Mouse (Mus musculus) CD8-positive naive resting alpha-beta T cell, adult 2 months (primary cell): ENCODE results near the gene Rbfox3.

Source experiments
- DNase-seq, 2 experiments: peaks; one replicate each; pipeline ENCODE4 v3.0.0; 2022; ENCODE audit warnings: low read depth in 2 of 2, low spot score in 2 of 2

Rbfox3 gene

GRCm38 (mm10) chr11:118767411-118767810 lies 144.0 kb downstream of the Rbfox3 start:
- no peak for DNase-seq

- DNase-seq = no peak
Measured at GRCm38 (mm10) chr11:118760296-118760988, 151.0 kb downstream of the Rbfox3 start.

DNA sequence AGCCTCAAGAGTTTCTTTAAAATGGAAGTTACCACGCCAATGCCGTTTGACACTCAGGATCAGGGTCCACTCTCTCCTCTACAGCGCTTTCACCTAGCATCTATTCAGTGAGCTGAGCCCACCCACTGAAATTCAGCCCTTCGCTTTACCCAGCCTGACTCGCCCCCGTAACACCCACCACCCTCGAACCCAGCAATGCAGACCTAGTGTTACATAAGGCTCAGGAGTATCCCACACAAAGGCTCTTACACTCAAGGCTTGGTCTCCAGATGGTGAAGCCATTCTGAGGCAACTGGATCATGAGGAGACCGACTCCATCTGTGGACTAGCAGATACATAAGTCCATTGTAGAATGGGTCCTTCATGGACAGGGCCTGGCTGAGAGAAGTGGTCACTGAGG lies 152.2 kb downstream of the Rbfox3 start:
- no peak for DNase-seq

DNA sequence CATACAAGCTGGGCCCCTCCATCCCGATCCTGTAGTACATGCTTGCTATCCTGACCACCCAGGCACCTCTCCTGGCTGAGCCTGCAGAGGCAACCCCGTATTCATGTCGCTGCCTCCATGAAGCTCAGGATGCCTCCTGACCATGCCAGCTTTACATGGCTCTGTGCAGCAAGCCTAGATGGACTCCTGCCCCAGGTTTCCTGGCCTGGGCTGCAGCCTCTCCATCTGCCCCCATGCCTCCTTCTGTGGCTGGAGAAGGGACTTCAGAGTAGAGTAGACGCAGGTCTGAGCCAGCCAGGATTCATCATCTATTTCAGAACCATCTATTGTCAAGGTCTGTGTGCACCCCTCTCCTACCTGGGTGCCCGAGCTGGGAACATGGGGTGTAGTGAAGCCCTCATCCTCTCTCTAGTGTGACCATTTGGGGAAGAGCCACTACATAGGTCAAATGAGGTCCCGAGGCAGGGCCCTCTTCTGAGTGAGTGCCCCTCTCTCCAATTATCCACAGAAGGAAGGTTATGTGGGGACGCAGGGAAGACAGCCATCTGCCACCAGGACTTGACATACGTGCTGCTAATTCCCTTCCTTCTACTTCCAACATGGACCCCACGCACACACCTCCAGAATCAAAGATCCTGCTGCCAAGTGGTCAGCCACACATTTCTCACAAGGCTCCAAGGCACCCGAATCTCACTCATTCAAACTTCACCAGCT lies 153.0 kb downstream of the Rbfox3 start:
- no peak for DNase-seq

DNA sequence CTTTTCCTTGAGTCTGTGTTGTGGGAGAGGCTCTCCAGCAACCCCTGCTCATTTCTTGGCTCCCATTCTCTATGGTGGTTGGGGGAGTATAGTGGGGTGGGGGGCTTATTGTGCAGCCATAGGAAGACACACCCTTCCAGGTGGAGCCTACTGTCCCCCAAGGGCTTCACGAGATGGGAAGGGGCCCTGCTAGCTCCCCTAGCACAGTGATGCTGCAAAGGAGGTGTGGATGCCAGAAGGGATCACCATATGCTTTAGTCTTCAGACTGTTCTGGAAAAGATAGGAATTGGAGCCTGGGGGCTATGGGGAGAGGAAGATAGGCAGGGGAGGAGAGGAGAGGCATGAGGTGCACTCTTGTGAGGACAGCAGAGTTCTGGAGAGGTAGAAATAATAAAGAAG lies 153.9 kb downstream of the Rbfox3 start:
- DNase-seq = no peak

- no peak for DNase-seq
Measured at GRCm38 (mm10) chr11:118755003-118755402, 156.4 kb downstream of the Rbfox3 start.

DNA sequence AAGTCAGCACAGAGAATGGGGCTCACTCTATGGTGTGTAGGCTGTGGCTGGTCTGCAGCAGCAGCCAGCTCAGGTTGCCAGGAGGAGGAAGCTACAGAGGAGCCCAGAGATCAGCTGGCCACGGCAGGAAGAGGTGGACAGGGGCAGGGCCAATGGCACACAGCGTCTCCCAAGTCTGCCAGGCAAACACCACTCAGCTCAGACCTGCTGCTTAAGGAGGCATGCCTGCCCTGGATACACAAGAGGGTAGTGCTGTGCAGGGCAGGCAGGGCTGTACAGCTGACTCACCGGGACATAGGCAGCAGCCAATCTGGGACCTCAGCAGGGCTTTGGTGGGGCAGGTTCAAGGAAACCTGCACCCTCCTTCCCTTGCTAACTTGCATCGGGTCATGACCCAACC lies 156.9 kb downstream of the Rbfox3 start:
- DNase-seq = no peak

GRCm38 (mm10) chr11:118751879-118752616 lies 159.3 kb downstream of the Rbfox3 start:
- DNase-seq = no peak

DNA sequence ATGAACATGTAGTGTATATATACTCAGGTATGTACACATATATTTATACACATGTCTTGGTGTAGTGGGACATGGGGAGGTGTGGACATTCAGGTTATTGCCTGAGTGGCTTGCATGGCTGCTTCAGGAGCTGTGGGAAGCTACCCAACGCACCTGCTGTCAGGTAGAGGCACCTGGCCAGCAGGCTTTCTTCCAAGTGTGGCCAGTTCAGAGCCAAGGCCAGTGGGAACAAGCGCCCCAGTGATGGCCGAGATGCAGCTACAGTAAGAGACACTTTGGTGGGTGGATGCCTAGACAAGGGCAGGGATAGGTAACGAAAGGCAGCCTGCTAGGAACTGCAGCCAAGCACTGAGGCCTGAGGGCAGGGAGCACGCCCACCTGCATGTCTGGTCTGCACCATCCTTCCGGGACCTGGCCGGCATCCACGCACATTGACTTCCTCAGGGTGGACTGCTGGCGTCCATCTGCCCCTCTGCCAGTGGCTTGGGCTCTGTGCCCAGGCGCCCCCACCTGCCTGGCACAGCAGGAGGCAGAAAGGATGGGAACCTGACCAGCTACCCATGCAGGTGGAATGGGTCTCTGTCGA lies 160.6 kb downstream of the Rbfox3 start:
- DNase-seq = no peak

- DNase-seq = no peak
Measured at GRCm38 (mm10) chr11:118749541-118749940, 161.9 kb downstream of the Rbfox3 start.

- DNase-seq = no peak
Measured at GRCm38 (mm10) chr11:118748622-118749021, 162.8 kb downstream of the Rbfox3 start.

DNA sequence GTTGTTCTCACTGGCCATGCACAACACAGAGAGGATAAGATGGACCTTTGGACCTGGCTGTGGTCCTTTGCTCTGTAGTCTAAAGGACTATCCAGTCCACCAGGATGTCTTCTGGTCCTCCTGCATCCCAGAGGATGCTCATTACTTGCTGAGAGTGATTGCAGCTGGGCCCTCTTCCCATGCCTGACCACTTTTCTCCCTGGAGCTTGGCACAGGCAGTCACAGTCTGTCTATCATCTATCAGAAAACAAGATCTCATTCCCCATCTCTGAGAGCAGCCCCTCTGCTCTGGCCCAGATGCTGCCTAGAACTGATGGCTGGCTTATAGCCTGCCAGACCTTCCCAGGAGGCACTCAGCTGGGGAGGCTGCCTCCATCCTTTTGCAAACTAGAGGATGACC lies 166.1 kb downstream of the Rbfox3 start:
- DNase-seq = no peak

DNA sequence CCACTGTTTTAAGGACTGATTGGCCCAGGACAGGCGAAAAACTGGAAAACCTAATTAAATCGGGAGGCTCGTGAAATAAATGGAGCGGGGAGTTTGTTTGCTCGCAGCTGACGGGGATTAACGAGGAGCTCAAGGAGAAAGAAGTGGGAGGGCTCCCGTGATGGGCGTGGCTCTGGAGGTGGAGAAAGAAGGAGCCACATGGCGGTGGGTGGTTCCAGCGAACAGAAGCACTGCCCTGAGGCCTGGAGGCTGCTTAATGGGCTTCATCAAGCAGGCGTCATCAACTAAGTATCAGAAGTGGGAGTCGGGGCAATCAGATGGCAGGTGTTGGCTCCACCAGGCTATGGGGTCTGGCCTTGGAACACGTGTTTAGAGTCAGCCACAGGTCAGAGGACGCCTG lies 166.6 kb downstream of the Rbfox3 start:
- no peak for DNase-seq

DNA sequence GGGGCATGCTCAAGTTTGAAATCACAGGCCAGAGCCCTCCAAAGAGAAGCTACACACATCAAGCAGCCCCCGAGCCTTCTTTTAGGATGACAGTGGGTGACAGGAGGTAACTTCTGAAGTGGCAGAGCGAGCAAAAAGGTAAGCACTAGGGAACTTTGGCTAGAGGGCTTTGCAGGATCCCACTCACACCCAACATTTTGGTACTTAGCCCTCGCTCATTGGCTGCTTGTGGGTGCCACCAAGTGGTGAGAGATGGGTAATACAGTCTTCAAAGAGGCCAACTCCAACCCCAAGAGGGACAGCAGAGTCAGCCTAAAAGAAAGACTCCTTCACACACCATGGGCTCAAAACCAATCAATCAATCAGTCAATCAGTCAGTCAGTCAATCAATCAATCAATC lies 168.6 kb downstream of the Rbfox3 start:
- peak in 1 of 2 experiments; percentile 32 for DNase-seq

DNA sequence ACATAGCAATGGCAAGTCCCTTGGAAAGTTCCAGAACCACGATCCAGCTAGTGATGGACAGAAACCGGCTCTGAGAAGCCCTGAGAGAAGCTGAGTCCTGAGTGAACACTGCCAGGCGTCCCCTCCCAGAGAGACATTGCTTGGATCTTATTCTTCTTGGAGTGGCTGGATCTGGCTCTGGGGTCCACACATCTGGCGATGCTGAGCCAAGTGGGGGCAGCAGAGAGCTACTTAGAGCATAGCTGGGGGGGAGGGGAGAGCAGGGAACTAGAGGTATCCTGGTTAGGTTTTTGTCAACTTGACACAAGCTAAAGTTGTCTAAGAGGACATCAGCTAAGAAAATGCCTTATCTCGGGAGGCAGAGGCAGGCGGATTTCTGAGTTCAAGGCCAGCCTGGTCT lies 170.1 kb downstream of the Rbfox3 start:
- no peak for DNase-seq

DNA sequence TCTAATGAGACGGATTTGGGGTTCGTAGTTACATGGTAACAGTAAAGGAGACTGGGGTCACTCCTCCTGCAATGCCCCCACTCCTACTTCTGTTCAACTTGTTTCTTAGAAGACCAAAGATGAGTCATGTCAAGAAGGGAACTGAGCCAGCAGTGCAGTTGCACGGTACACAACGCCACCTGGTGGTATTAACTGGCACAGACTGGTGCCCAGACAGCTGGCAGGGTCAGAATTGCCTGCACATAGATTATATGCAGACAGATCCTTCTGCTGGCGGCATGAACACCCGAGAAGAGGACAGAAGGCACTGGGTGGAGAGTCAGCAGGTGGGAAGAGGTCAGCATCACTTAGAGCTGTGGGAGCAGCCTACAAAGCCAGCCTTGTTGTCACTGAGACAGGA lies 171.4 kb downstream of the Rbfox3 start:
- DNase-seq = no peak

DNA sequence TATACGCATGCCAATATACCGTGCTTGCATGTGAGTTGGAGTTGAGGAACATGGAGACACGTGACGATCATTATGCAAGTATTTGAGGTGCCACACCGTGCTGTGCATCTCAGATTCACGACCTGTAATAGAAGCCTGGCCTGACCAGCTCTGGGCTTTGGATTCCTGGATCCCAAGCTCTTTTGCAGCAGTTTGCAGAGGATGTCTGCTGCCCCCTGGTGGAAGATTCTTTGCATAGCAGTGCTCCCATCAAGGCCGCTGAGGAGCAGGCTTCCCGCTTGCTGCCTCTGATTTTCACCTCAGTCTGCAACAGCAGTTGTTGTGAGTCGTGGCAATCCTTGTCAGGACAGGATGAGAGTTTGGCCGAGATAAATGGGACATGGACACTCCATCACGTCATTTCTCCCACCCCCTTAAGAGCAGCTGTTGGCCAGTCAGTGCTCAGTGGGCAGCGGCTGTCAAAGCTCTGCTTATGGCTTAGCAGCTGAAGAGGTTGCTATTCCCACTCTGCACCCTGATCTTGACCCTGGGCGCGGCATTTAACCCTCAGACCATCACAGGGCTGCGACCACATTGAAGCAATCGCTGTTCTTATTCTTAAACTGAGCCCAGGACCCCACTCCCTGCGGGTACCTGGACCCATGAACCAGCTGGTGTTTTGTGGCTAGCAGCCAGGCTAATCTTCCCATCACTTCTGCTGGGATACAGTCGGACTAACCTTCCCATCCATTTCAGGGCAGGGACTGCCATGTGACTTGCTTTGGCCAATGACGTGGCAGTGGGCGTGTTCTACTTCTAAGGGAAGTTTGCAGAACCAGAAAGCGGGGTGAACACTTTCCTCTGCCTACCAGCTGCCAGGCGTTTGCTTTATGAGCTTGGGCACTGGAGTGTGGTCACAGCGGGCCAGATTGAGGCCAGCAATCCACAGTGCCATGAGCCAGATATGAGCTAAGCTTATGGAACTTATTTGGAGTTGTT lies 172.3 kb downstream of the Rbfox3 start:
- peak; percentile 34 to 57 for DNase-seq

GRCm38 (mm10) chr11:118738323-118738722 lies 173.1 kb downstream of the Rbfox3 start:
- DNase-seq = no peak

DNA sequence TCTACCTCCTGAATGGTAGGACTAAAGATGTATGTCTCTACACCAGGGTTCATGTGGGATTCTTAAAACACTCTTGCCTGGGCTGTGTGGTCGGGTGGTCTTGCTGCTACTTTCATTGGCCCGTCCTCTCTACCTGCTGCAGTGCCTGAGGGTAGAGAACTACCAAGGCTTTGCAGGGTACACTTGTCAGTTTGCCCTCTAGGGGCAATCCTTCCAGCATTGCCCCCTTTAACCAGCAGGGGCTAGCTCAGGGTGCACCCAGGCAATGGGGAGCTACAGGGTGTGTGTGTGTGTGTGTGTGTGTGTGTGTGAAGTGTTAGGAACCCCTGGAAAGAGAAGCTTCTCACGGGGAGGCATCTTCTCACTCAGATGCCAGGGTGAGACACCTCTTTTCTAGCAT lies 173.6 kb downstream of the Rbfox3 start:
- peak in 1 of 2 experiments; percentile 9 for DNase-seq

DNA sequence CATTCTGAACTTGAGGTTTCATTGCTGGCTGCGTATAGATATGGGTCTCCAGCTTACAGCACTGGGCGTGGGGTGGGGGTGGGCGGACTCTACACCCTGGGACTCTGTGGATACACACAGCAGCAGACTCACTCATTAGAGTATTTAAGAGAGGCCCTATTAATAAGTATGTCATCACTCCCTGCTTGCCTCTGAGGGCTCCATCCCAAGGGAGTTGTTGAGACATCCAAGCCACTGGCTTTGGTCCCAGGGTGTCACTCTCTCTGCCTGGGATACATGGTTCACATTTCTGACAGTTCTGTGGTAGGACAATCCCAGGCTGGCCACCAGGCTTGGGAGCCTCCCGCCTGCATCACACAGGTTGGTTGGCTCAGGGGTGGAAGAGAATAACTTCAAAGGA lies 174.4 kb downstream of the Rbfox3 start:
- no peak for DNase-seq

- DNase-seq = no peak
Measured at GRCm38 (mm10) chr11:118731655-118732054, 179.7 kb downstream of the Rbfox3 start.
